Mouse (Mus musculus) gastrocnemius, adult 2 months (tissue): ENCODE results near the gene St3gal3. TPM values are rescaled to one million over a fixed set of nuclear protein-coding genes. Genes with fewer than 3 reads are reported as not detected.

Experiments
- DNase-seq: peaks from one replicate; pipeline ENCODE4 v3.0.0; 2022
- H3K27ac ChIP-seq: fragments of 200-600 bp; 2 replicates; pipeline ENCODE4 v1.8.1; 2022; ENCODE audit warnings: mild to moderate bottlenecking
- H3K4me3 ChIP-seq: fragments of 200-600 bp; 2 replicates; pipeline ENCODE4 v1.8.1; 2022; ENCODE audit warnings: mild to moderate bottlenecking, moderate library complexity
- CTCF ChIP-seq: fragments of 200-600 bp; IDR thresholded peaks from 2 replicates; pipeline ENCODE4 v1.8.1; 2022; ENCODE audit warnings: antibody characterized with exemption, mild to moderate bottlenecking, moderate library complexity
- intact Hi-C: fragments of 180-260 bp; cut with DNase I; formaldehyde crosslinking; loops from one replicate; pipeline ENCODE4 v1.15.1; 2025
- total RNA-seq, 2 experiments: library from RNA; stranded (reverse); gene quantifications; 2 replicates each; pipeline ENCODE4 v1.2.3; 2021

Gene St3gal3
- total RNA-seq, 2 experiments from 2014 or later: 73.4 to 75.0 TPM

DNA sequence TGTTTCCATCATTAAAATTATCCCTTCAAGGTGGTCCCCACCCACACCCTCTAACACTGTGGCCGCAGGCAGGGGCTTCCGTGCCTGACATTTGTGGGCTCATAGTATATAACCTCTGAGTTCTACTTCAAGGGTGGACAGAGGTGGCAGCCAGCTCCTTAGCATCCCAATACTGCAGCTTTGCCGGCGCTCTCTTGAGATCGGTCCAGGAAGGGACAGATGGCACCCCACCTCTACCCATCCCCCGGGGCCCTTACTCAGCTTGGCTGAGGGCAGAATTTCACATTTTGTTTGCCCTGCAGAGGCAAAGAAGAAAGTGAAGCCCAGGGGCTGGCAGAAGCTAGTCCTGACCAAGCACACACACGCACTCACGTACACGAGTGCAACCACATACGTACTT is 2.6 kb upstream of the St3gal3 start:
- no peak for DNase-seq
- no peak for TF ChIP-seq CTCF
- H3K27ac ChIP-seq: no peak overlapping the region; the same call in 1 of the 2 replicates
- intact Hi-C loops: no loop called here
- no peak overlapping the region for H3K4me3 ChIP-seq

DNA sequence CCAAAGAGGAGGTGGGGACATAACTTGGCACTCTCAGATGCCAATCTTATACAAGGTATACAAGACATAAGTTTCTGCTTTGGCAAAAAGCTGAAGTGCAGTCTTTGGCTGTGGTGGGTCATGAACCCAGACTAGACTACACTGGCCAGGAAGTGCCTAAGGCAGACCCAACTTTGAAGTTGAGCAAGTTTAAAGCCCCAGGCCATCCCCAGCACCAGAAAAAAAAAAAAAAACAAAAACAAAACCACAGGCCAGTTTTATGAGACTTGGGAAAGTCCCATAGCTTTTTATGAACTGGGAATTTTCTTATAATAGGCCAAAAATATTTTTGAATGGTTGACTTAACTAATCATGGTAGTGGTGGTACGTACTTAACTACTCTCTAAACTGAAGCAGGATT is 700 bp upstream of the St3gal3 start:
- intact Hi-C loops: no loop called here
- TF ChIP-seq CTCF: no peak

DNA sequence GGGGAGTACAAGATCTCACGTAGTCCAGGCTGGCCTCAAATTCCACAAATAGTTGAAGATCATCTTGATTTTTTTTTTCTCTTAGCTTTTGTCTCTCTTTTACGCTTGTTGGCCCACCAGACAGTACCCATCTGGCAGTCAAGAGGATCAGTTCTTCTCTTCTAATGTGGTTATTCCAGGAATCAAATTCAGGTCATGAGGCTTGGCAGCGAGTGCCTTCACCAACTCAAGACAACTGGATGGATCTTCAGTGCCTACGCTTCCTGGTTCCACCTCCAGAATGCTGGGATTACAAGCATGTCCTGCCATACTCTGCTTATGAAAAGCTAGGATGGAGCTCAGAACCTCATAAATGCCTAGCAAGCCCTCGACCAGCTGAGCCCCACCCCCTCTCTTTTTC is 3.4 kb downstream of the St3gal3 start:
- TF ChIP-seq CTCF: no peak
- intact Hi-C loops: loop anchor here (5.0 kb wide), 1 partner anchor 39 kb away; no protein-coding TSS in a partner anchor

More for the DNA sequence above, 700 bp upstream of the St3gal3 start:
- peak overlapping the region; percentile 99 for H3K4me3 ChIP-seq
- peak overlapping the region; percentile 94 for H3K27ac ChIP-seq
- no peak for DNase-seq

GRCm38 (mm10) chr4:118123030-118123704 is 11.5 kb downstream of the St3gal3 start:
- intact Hi-C loops: no loop called here
- DNase-seq: no peak
- Histone ChIP-seq H3K4me3 (no peak overlapping the region), H3K27ac (no peak overlapping the region)
- no peak for TF ChIP-seq CTCF

More for the DNA sequence above, 3.4 kb downstream of the St3gal3 start:
- H3K4me3 ChIP-seq: no peak overlapping the region
- H3K27ac ChIP-seq: peak overlapping the region; percentile 48
- DNase-seq: peak; percentile 45

DNA sequence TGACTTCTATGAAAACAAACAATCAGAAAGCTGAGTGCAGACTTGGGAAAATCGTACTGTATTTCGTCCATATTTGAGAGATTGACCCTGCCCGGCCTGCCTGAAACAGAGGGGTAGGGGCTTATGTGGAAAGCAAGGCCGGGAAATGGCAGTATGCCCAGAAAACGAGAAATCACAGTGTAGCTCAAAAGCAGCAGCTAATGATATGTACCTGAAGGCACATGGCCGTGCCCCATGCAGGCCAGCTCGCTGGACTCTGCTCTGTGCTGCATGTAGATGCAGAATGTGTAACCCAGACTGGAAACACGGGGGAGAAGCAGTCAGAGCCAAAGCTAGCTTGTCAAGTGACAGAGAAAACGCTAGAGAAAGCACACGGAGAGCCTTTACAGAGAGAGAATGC is 12.6 kb downstream of the St3gal3 start:
- Histone ChIP-seq H3K27ac (no peak overlapping the region), H3K4me3 (no peak overlapping the region)
- TF ChIP-seq CTCF: no peak
- no peak for DNase-seq
- intact Hi-C loops: no loop called here

DNA sequence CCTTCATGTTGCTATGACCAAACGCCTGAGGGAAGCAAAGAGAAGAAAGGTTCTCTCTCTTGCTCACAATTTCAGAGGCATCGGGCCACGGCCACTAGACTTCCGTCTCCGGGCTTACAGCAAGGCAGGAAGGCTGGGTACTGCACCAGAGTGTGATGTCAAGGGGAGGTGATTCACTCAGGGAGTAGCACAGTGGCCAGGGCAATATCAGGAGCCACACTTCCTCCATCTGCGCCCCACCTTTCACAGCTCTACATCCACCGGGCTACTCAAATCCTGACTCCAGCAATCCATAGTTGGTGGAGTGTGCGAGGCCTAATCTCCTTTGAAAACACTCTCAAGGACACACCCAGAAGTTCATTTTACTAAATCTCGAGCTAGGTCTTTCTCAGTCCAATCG is 17.1 kb downstream of the St3gal3 start:
- DNase-seq: no peak

GRCm38 (mm10) chr4:118116098-118116497 is 18.6 kb downstream of the St3gal3 start:
- Histone ChIP-seq H3K4me3 (no peak overlapping the region), H3K27ac (no peak overlapping the region)
- DNase-seq: no peak
- intact Hi-C loops: no loop called here
- TF ChIP-seq CTCF: no peak

More for the DNA sequence above, 17.1 kb downstream of the St3gal3 start:
- Histone ChIP-seq H3K27ac (no peak overlapping the region), H3K4me3 (no peak overlapping the region)
- intact Hi-C loops: no loop called here
- TF ChIP-seq CTCF: no peak

- intact Hi-C loops: no loop called here
- no peak for TF ChIP-seq CTCF
- DNase-seq: no peak
- H3K27ac ChIP-seq: no peak overlapping the region
- H3K4me3 ChIP-seq: no peak overlapping the region
Measured at GRCm38 (mm10) chr4:118115132-118115531, 19.6 kb downstream of the St3gal3 start.

- Histone ChIP-seq H3K27ac (no peak overlapping the region), H3K4me3 (no peak overlapping the region)
- no peak for TF ChIP-seq CTCF
- no peak for DNase-seq
- intact Hi-C loops: no loop called here
Measured at GRCm38 (mm10) chr4:118112601-118113000, 22.1 kb downstream of the St3gal3 start.

GRCm38 (mm10) chr4:118109649-118110048 is 25.1 kb downstream of the St3gal3 start:
- DNase-seq: no peak
- no peak for TF ChIP-seq CTCF
- intact Hi-C loops: no loop called here
- Histone ChIP-seq H3K4me3 (no peak overlapping the region), H3K27ac (no peak overlapping the region)

- Histone ChIP-seq H3K4me3 (no peak overlapping the region), H3K27ac (no peak overlapping the region)
- peak; percentile 56 for DNase-seq
- no peak for TF ChIP-seq CTCF
- intact Hi-C loops: no loop called here
Measured at GRCm38 (mm10) chr4:118108779-118109178, 25.9 kb downstream of the St3gal3 start.

- intact Hi-C loops: no loop called here
- no peak overlapping the region for H3K4me3 ChIP-seq
- no peak overlapping the region for H3K27ac ChIP-seq
- no peak for TF ChIP-seq CTCF
- no peak for DNase-seq
Measured at GRCm38 (mm10) chr4:118105256-118106053, 29.3 kb downstream of the St3gal3 start.

GRCm38 (mm10) chr4:118103280-118103830 is 31.4 kb downstream of the St3gal3 start:
- intact Hi-C loops: no loop called here
- Histone ChIP-seq H3K4me3 (no peak overlapping the region), H3K27ac (no peak overlapping the region)
- DNase-seq: no peak
- TF ChIP-seq CTCF: no peak
